Mouse (Mus musculus): ENCODE measurements at regions not wholly inside any gene's neighbourhood (a gene's known extent, or its start where the extent isn't known, plus 50 kb on each side); places are given as distances from the start of the nearest gene placed in this dataset.

DNA sequence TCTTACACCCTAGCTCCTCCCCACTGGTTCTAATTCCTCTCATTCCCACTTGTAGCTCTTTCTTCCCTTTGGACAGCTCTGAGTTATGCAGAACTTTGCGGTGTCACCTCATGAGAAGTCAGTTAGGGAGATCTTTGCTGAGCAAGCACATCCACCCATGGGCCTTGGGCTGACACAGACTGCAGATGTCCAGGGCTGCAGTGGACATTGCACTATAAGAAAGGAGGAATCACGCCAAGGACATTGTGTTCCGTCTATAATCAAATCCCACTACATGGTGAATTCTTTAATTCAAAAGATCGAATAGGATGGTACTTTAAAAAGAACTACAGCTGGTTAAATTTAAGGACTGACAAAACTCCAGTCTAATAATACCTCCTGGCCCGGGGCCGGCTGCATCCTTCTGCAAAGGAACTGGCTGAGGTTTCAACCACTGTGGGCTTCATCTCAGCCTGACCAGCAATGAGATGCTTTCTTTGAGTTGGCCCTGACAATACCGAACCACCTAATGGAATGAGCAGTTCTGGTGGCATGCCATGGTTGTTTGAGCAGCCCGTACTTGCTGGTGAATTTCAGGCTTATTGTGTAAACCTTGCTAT is 320.3 kb downstream of the Nuak1 start:
- TF ChIP-seq CTCF (IDR thresholded peaks at IDR 0.05; ENCODE audit: control insufficient read depth, insufficient read depth, low read length), result no peak
- no peak for TF ChIP-seq POLR2A (IDR thresholded peaks at IDR 0.05; ENCODE audit: borderline replicate concordance, control insufficient read depth, low read depth, low read length)

All from bone marrow, adult 2 months (tissue).